Mouse (Mus musculus) NIH3T3 (cell line): Measurements from ENCODE around the gene Ankdd1b.

Experiments used
- DNase-seq: peaks from one replicate; pipeline ENCODE4 v3.0.0-alpha.2; 2012; ENCODE audit warnings: low read depth

Gene Ankdd1b

GRCm38 (mm10) chr13:96407040-96407439, 64.0 kb downstream of the Ankdd1b start:
- DNase-seq: peak; percentile 48

GRCm38 (mm10) chr13:96405518-96405917, 65.5 kb downstream of the Ankdd1b start:
- DNase-seq: no peak

- DNase-seq: no peak
These were observed 69.7 kb downstream of the Ankdd1b start for GRCm38 (mm10) chr13:96401251-96401650.

GRCm38 (mm10) chr13:96389301-96389700, 81.7 kb downstream of the Ankdd1b start:
- no peak for DNase-seq

GRCm38 (mm10) chr13:96388042-96388888, 82.7 kb downstream of the Ankdd1b start, which contains the start of gene Poc5:
TSS of gene Poc5 (plus strand) at chr13:96388294.
- peak; percentile 97 for DNase-seq

GRCm38 (mm10) chr13:96377883-96378282, 93.1 kb downstream of the Ankdd1b start:
- no peak for DNase-seq

- DNase-seq: peak; percentile 4
These were observed 94.1 kb downstream of the Ankdd1b start for GRCm38 (mm10) chr13:96376871-96377270.

- DNase-seq: no peak
These were observed 95.5 kb downstream of the Ankdd1b start for GRCm38 (mm10) chr13:96375519-96375918.
